Mouse (Mus musculus): ENCODE measurements around the gene Fbn1. TPM values are rescaled to one million over a fixed set of nuclear protein-coding genes. Genes with fewer than 3 reads are reported as not detected.
A peak's percentile ranks its signal among the peaks of the same experiment; 100 is the strongest.

The Fbn1 gene
- polyA plus RNA-seq, 1 experiment from 2014 or later: 9.1 TPM

GRCm38 (mm10) chr2:125397796-125398195 is 110.0 kb downstream of the Fbn1 start:
- no peak for ATAC-seq (ENCODE audit: low FRiP score)
- H3K4me3 ChIP-seq (ENCODE audit: low read depth, low read length): no peak overlapping the region
- no peaks in the 10 kb centered on the region for H3K9me3 ChIP-seq (ENCODE audit: control insufficient read depth, low read length)
- DNase-seq (ENCODE audit: low spot score, missing footprints): peak; percentile 47
- no peaks in the 10 kb centered on the region for H3K4me1 ChIP-seq (ENCODE audit: control insufficient read depth, insufficient read depth, low read length)
- H3K36me3 ChIP-seq (ENCODE audit: control insufficient read depth, insufficient read depth, low read length): no peaks in the 10 kb centered on the region
- no peak overlapping the region for H3K9ac ChIP-seq (ENCODE audit: low read length)
- H3K27ac ChIP-seq (ENCODE audit: low read depth, low read length): no peak overlapping the region
- 89% methylated on average over 7 of the region's 7 CpGs for WGBS
- H3K27me3 ChIP-seq (ENCODE audit: control insufficient read depth, insufficient read depth, low read length): no peaks in the 10 kb centered on the region
- H3K4me2 ChIP-seq: no peak overlapping the region

GRCm38 (mm10) chr2:125394428-125395101 is 113.2 kb downstream of the Fbn1 start:
- DNase-seq (ENCODE audit: low spot score, missing footprints) (peak; percentile 74), ATAC-seq (ENCODE audit: low FRiP score) (no peak)
- Histone ChIP-seq H3K27me3 (ENCODE audit: control insufficient read depth, insufficient read depth, low read length) (no peaks in the 10 kb centered on the region), H3K4me1 (ENCODE audit: control insufficient read depth, insufficient read depth, low read length) (no peaks in the 10 kb centered on the region), H3K36me3 (ENCODE audit: control insufficient read depth, insufficient read depth, low read length) (no peaks in the 10 kb centered on the region), H3K9me3 (ENCODE audit: control insufficient read depth, low read length) (no peaks in the 10 kb centered on the region), H3K27ac (ENCODE audit: low read depth, low read length) (no peak overlapping the region), H3K9ac (ENCODE audit: low read length) (no peak overlapping the region), H3K4me3 (ENCODE audit: low read depth, low read length) (no peak overlapping the region), H3K4me2 (no peak overlapping the region)
- 94% methylated on average over 9 of the region's 9 CpGs for WGBS

DNA sequence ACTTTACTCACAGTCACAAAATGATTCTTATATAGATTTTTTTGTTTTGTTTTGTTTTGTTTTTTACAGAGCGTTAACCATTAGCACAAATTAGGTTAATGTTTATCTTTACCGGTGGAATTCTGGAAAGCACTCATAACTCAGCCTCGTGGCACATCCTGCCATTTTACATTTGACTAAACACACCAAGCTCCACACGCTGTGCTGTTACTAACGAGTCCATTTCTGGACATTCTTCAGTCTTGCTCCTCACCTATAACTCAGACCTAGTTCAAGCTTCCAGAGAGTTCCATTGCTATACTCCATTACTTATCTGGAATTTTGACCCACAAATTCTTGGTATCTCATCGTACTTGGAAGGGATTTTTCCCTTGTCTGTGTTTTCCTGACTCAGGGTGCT is 116.2 kb downstream of the Fbn1 start:
- ATAC-seq (ENCODE audit: low FRiP score) (no peak), DNase-seq (ENCODE audit: low spot score, missing footprints) (no peak)
- no peak overlapping the region for H3K4me2 ChIP-seq
- H3K27ac ChIP-seq (ENCODE audit: low read depth, low read length): no peak overlapping the region
- no peak overlapping the region for H3K9ac ChIP-seq (ENCODE audit: low read length)
- WGBS: 92% methylated on average over 6 of the region's 6 CpGs
- no peaks in the 10 kb centered on the region for H3K27me3 ChIP-seq (ENCODE audit: control insufficient read depth, insufficient read depth, low read length)
- no peaks in the 10 kb centered on the region for H3K36me3 ChIP-seq (ENCODE audit: control insufficient read depth, insufficient read depth, low read length)
- no peak overlapping the region for H3K4me3 ChIP-seq (ENCODE audit: low read depth, low read length)
- no peaks in the 10 kb centered on the region for H3K9me3 ChIP-seq (ENCODE audit: control insufficient read depth, low read length)
- H3K4me1 ChIP-seq (ENCODE audit: control insufficient read depth, insufficient read depth, low read length): no peaks in the 10 kb centered on the region

DNA sequence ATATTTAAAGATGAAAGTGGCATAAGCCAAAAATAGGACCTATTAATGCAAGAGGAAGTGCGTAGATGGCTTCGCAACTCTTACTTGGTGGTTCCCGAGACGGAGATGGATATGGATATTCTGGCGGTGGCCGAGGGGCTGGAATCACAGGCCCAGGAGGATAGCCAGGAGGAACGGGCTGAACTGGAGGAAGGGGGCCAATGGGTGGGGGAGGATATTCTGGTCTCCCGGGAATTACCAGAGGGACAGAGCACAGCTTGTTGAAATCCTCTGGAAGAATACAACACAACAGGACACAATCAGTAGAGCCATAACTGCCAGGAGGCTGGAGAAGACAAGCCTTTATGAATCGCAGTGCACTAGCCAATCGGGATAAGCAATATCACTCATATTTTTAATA is 118.0 kb downstream of the Fbn1 start:
- H3K27me3 ChIP-seq (ENCODE audit: control insufficient read depth, insufficient read depth, low read length): no peaks in the 10 kb centered on the region
- no peak overlapping the region for H3K9ac ChIP-seq (ENCODE audit: low read length)
- no peak overlapping the region for H3K27ac ChIP-seq (ENCODE audit: low read depth, low read length)
- DNase-seq (ENCODE audit: low spot score, missing footprints) (no peak), ATAC-seq (ENCODE audit: low FRiP score) (no peak)
- H3K36me3 ChIP-seq (ENCODE audit: control insufficient read depth, insufficient read depth, low read length): no peaks in the 10 kb centered on the region
- H3K4me2 ChIP-seq: no peak overlapping the region
- no peaks in the 10 kb centered on the region for H3K9me3 ChIP-seq (ENCODE audit: control insufficient read depth, low read length)
- no peak overlapping the region for H3K4me3 ChIP-seq (ENCODE audit: low read depth, low read length)
- 94% methylated on average over 10 of the region's 10 CpGs for WGBS
- no peaks in the 10 kb centered on the region for H3K4me1 ChIP-seq (ENCODE audit: control insufficient read depth, insufficient read depth, low read length)

DNA sequence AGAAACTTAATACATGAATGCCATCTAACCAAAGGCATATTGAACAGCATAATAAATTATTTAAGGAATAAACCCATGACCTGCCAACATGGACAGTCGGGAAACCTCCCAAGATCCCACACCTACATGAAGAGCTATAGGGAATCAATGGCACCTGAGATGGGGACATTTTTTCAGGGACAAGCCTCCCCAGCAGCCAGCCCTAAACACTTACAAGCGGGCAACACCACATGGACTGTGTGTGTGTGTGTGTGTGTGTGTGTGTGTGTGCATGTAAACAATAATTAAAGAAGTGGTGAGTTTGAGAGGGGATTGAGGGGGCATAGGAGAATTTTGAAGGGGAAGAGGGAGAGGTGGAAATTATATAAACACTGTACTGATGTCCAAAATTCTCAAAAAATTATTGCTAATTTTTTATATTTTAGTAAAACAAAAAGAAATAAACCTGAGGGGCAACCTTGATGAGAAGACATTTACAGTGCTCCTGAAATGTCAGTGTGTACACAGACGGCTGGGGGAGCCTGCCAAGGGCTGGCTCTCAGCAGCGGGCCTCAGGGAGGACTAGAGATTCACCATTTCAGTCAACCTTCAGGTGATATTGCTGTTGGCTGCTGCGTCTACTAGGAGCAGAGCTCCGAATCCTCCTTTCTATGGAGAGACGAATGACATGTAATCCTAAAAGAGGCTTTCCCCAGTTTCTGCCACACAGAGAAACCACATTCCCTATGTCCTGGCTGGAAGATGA is 121.4 kb downstream of the Fbn1 start:
- Histone ChIP-seq H3K27ac (ENCODE audit: low read depth, low read length) (no peak overlapping the region), H3K36me3 (ENCODE audit: control insufficient read depth, insufficient read depth, low read length) (no peaks in the 10 kb centered on the region), H3K4me1 (ENCODE audit: control insufficient read depth, insufficient read depth, low read length) (no peaks in the 10 kb centered on the region), H3K4me2 (no peak overlapping the region), H3K4me3 (ENCODE audit: low read depth, low read length) (no peak overlapping the region), H3K27me3 (ENCODE audit: control insufficient read depth, insufficient read depth, low read length) (no peaks in the 10 kb centered on the region), H3K9ac (ENCODE audit: low read length) (no peak overlapping the region), H3K9me3 (ENCODE audit: control insufficient read depth, low read length) (no peaks in the 10 kb centered on the region)
- DNase-seq (ENCODE audit: low spot score, missing footprints) (peak; percentile 56), ATAC-seq (ENCODE audit: low FRiP score) (no peak)
- WGBS: 70% methylated on average over 7 of the region's 7 CpGs

DNA sequence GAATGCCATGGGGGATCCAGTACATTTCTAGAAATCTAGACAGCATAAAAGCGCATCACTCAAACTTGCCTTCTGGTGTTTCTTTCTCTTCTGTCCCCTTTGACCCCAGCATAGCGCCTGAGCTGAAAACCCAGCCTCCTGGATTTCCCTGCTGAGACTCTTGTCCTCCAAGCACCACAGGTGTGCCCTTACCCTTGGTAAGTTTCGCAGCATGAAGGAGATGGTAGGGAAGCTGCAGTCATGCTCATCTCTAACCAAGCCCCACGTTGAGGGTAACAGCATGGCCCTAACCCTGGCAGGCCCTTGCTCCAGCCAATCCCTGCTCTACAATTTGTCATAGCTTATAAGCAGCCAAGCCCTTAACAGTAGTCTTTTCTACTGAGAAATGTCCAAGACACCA is 122.9 kb downstream of the Fbn1 start:
- DNase-seq (ENCODE audit: low spot score, missing footprints) (peak; percentile 62), ATAC-seq (ENCODE audit: low FRiP score) (no peak)
- WGBS: 59% methylated on average over 4 of the region's 4 CpGs
- Histone ChIP-seq H3K4me1 (ENCODE audit: control insufficient read depth, insufficient read depth, low read length) (no peaks in the 10 kb centered on the region), H3K9ac (ENCODE audit: low read length) (no peak overlapping the region), H3K27ac (ENCODE audit: low read depth, low read length) (no peak overlapping the region), H3K27me3 (ENCODE audit: control insufficient read depth, insufficient read depth, low read length) (no peaks in the 10 kb centered on the region), H3K4me2 (no peak overlapping the region), H3K36me3 (ENCODE audit: control insufficient read depth, insufficient read depth, low read length) (no peaks in the 10 kb centered on the region), H3K4me3 (ENCODE audit: low read depth, low read length) (no peak overlapping the region), H3K9me3 (ENCODE audit: control insufficient read depth, low read length) (no peaks in the 10 kb centered on the region)

DNA sequence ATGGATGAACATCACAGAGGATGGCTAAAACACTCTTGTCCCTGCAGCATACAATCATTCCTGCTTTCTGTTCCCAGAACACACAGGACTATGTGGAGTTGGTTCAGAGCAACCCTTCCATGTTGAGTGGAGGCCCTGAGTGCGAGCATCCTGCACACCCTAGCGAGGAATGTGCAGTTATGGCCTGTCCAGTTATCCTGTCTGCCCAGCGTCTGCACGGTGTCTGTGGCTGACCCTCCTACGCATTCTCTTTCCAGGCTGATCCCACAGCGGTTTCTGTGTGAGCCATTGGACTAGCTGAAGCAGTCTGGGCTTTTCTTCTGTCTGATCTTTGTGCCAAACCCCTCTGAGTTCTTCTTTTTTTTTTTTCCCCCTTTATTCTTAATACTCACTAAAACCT is 123.4 kb downstream of the Fbn1 start:
- Histone ChIP-seq H3K27ac (ENCODE audit: low read depth, low read length) (no peak overlapping the region), H3K9me3 (ENCODE audit: control insufficient read depth, low read length) (no peaks in the 10 kb centered on the region), H3K9ac (ENCODE audit: low read length) (no peak overlapping the region), H3K4me3 (ENCODE audit: low read depth, low read length) (no peak overlapping the region), H3K36me3 (ENCODE audit: control insufficient read depth, insufficient read depth, low read length) (no peaks in the 10 kb centered on the region), H3K4me2 (no peak overlapping the region), H3K27me3 (ENCODE audit: control insufficient read depth, insufficient read depth, low read length) (no peaks in the 10 kb centered on the region), H3K4me1 (ENCODE audit: control insufficient read depth, insufficient read depth, low read length) (no peaks in the 10 kb centered on the region)
- no peak for ATAC-seq (ENCODE audit: low FRiP score)
- 90% methylated on average over 6 of the region's 6 CpGs for WGBS
- DNase-seq (ENCODE audit: low spot score, missing footprints): peak; percentile 49

DNA sequence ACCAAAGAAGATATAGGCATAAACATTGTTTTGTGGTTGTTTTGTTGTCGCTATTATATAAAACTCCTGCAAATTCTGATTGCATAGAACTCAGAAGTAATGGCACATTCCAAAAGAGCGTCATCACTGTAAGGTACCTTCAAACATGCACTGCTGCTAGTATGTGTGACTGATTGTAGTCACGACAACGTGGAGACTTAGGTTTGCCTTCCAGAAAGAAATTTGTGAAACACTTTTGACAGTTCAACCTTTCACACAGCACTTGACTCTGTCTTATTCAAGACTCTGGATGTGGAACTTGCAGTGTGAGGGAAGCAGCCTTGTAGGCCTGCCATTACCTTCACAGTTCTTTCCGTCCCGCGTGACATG is 124.5 kb downstream of the Fbn1 start:
- no peak for ATAC-seq (ENCODE audit: low FRiP score)
- Histone ChIP-seq H3K9ac (ENCODE audit: low read length) (no peak overlapping the region), H3K4me3 (ENCODE audit: low read depth, low read length) (no peak overlapping the region), H3K27ac (ENCODE audit: low read depth, low read length) (no peak overlapping the region), H3K4me1 (ENCODE audit: control insufficient read depth, insufficient read depth, low read length) (no peaks in the 10 kb centered on the region), H3K27me3 (ENCODE audit: control insufficient read depth, insufficient read depth, low read length) (no peaks in the 10 kb centered on the region), H3K4me2 (no peak overlapping the region), H3K9me3 (ENCODE audit: control insufficient read depth, low read length) (no peaks in the 10 kb centered on the region), H3K36me3 (ENCODE audit: control insufficient read depth, insufficient read depth, low read length) (no peaks in the 10 kb centered on the region)
- no peak for DNase-seq (ENCODE audit: low spot score, missing footprints)
- WGBS: 91% methylated on average over 7 of the region's 7 CpGs

DNA sequence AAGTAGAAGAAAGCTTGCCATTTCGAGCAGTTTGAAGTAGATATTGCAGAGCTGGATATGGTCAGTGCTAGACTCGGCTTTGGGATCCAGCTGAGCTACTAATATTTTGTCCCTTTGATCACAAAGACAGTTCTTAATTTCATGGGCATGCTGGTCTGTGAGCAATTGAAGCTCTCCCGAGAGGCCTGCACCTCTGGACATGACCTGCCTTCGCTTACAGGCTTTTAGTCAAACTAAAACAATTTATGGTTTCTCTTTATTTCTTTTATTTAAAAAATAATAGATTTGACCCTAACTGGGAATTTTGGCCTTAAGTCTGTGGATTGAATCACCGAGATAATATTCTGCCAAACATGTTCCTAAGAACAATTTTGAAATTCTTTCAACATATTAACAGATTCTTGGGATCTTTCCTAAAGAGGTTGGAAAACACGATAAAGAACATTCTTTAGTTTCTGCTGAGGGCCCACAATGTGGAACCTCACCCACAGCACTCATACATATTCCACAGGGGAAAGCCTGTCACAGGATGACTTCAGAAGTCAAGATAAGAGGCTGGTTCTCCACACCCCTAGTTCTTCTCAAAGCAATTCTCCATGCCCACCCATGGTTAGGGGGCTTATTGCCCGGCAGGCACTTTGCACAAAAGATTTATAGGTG is 125.0 kb downstream of the Fbn1 start:
- no peaks in the 10 kb centered on the region for H3K9me3 ChIP-seq (ENCODE audit: control insufficient read depth, low read length)
- DNase-seq (ENCODE audit: low spot score, missing footprints) (peak; percentile 69), ATAC-seq (ENCODE audit: low FRiP score) (no peak)
- H3K27ac ChIP-seq (ENCODE audit: low read depth, low read length): no peak overlapping the region
- H3K36me3 ChIP-seq (ENCODE audit: control insufficient read depth, insufficient read depth, low read length): no peaks in the 10 kb centered on the region
- H3K4me3 ChIP-seq (ENCODE audit: low read depth, low read length): no peak overlapping the region
- WGBS: 71% methylated on average over 7 of the region's 7 CpGs
- H3K4me1 ChIP-seq (ENCODE audit: control insufficient read depth, insufficient read depth, low read length): no peaks in the 10 kb centered on the region
- H3K27me3 ChIP-seq (ENCODE audit: control insufficient read depth, insufficient read depth, low read length): no peaks in the 10 kb centered on the region
- no peak overlapping the region for H3K9ac ChIP-seq (ENCODE audit: low read length)
- no peak overlapping the region for H3K4me2 ChIP-seq

Data from midbrain, embryonic 11.5 days (tissue).